Mouse (Mus musculus): Measurements from ENCODE around the gene Auts2. TPM values are rescaled to one million over a fixed set of nuclear protein-coding genes. Genes with fewer than 3 reads are reported as not detected.

Auts2 gene
- polyA plus RNA-seq, 1 experiment from 2014 or later = 70.3 TPM

DNA sequence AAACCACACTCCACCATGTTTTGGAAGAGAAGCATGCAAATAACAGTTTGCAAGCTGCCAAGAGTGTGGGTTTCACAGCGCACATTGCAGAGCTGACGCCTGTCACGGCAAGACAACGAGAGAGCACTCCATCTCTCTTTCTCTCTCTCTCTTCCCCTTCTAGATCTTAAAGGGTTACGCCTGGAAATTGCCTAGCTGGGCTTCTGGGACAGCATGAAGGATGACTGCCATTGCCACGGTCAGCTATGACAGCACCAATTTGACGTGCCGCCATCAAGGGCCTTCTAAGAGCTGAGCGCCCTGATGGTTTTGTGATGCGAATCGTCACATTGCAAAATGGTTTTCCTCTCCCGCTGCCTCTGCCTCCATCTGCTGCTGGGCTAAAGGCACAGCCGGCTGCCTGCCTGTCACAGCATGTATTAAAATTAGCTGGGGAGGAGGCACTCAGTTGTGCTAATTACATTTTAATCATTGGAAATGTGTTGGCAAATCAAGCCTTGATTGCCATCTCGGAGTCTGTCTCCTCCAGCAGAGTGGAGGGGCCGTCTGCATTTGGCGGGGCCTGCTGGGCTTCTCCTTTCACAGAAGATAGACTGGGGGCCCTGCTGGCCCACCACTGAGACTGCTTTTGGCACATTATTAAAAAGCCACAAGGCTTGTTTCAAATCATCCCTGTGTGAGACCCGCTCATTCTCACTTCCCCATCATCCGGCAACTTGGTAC is 748.6 kb downstream of the Auts2 start:
- peak; percentile 73 for ATAC-seq (ENCODE audit: low FRiP score)
- WGBS = 28% methylated on average over 18 of the region's 18 CpGs
- DNase-seq (ENCODE audit: low spot score) = peak; percentile 49
- H3K4me3 ChIP-seq (ENCODE audit: low read depth, low read length) = no peak overlapping the region
- no peaks in the 10 kb centered on the region for H3K9me3 ChIP-seq (ENCODE audit: control insufficient read depth, low read length)
- H3K27me3 ChIP-seq (ENCODE audit: control insufficient read depth, insufficient read depth, low read length) = no peaks in the 10 kb centered on the region
- H3K4me2 ChIP-seq (replicated peaks; ENCODE audit: low read depth, low read length) = peak overlapping the region; percentile 11; the same call in 1 of the 2 replicates
- no peak overlapping the region for H3K9ac ChIP-seq (ENCODE audit: low read depth, low read length)
- no peaks in the 10 kb centered on the region for H3K36me3 ChIP-seq (ENCODE audit: control insufficient read depth, insufficient read depth, low read length)
- H3K27ac ChIP-seq (ENCODE audit: low read depth, low read length) = peak overlapping the region; percentile 60
- H3K4me1 ChIP-seq (replicated peaks; ENCODE audit: control insufficient read depth, insufficient read depth, low read length) = peaks cover 3% of the 10 kb centered on the region; the same call in 1 of the 2 replicates

- Histone ChIP-seq H3K4me1 (replicated peaks; ENCODE audit: control insufficient read depth, insufficient read depth, low read length) (peaks cover 4% of the 10 kb centered on the region; the same call in 1 of the 2 replicates), H3K27me3 (ENCODE audit: control insufficient read depth, insufficient read depth, low read length) (no peaks in the 10 kb centered on the region), H3K9ac (ENCODE audit: low read depth, low read length) (no peak overlapping the region), H3K4me3 (ENCODE audit: low read depth, low read length) (no peak overlapping the region), H3K4me2 (replicated peaks; ENCODE audit: low read depth, low read length) (no peak overlapping the region), H3K27ac (ENCODE audit: low read depth, low read length) (no peak overlapping the region), H3K9me3 (ENCODE audit: control insufficient read depth, low read length) (no peaks in the 10 kb centered on the region), H3K36me3 (ENCODE audit: control insufficient read depth, insufficient read depth, low read length) (no peaks in the 10 kb centered on the region)
- no peak for DNase-seq (ENCODE audit: low spot score)
- ATAC-seq (ENCODE audit: low FRiP score) = no peak
- 58% methylated on average over 8 of the region's 8 CpGs for WGBS
Measured at GRCm38 (mm10) chr5:131789601-131790000, 753.5 kb downstream of the Auts2 start.

GRCm38 (mm10) chr5:131788008-131788407 is 755.1 kb downstream of the Auts2 start:
- Histone ChIP-seq H3K4me2 (replicated peaks; ENCODE audit: low read depth, low read length) (no peak overlapping the region), H3K27ac (ENCODE audit: low read depth, low read length) (no peak overlapping the region), H3K27me3 (ENCODE audit: control insufficient read depth, insufficient read depth, low read length) (no peaks in the 10 kb centered on the region), H3K4me1 (replicated peaks; ENCODE audit: control insufficient read depth, insufficient read depth, low read length) (0 out of 2 replicates have a peak, but pooled peaks cover 3% of the 10 kb centered on the region), H3K9me3 (ENCODE audit: control insufficient read depth, low read length) (no peaks in the 10 kb centered on the region), H3K9ac (ENCODE audit: low read depth, low read length) (no peak overlapping the region), H3K4me3 (ENCODE audit: low read depth, low read length) (no peak overlapping the region), H3K36me3 (ENCODE audit: control insufficient read depth, insufficient read depth, low read length) (no peaks in the 10 kb centered on the region)
- ATAC-seq (ENCODE audit: low FRiP score) (no peak), DNase-seq (ENCODE audit: low spot score) (no peak)
- 21% methylated on average over 6 of the region's 6 CpGs for WGBS

GRCm38 (mm10) chr5:131783241-131783640 is 759.9 kb downstream of the Auts2 start:
- Histone ChIP-seq H3K4me3 (ENCODE audit: low read depth, low read length) (no peak overlapping the region), H3K36me3 (ENCODE audit: control insufficient read depth, insufficient read depth, low read length) (no peaks in the 10 kb centered on the region), H3K4me1 (replicated peaks; ENCODE audit: control insufficient read depth, insufficient read depth, low read length) (no peaks in the 10 kb centered on the region), H3K9ac (ENCODE audit: low read depth, low read length) (no peak overlapping the region), H3K27me3 (ENCODE audit: control insufficient read depth, insufficient read depth, low read length) (no peaks in the 10 kb centered on the region), H3K27ac (ENCODE audit: low read depth, low read length) (no peak overlapping the region), H3K4me2 (replicated peaks; ENCODE audit: low read depth, low read length) (no peak overlapping the region), H3K9me3 (ENCODE audit: control insufficient read depth, low read length) (no peaks in the 10 kb centered on the region)
- ATAC-seq (ENCODE audit: low FRiP score) (no peak), DNase-seq (ENCODE audit: low spot score) (no peak)
- WGBS = 46% methylated on average over 3 of the region's 3 CpGs

DNA sequence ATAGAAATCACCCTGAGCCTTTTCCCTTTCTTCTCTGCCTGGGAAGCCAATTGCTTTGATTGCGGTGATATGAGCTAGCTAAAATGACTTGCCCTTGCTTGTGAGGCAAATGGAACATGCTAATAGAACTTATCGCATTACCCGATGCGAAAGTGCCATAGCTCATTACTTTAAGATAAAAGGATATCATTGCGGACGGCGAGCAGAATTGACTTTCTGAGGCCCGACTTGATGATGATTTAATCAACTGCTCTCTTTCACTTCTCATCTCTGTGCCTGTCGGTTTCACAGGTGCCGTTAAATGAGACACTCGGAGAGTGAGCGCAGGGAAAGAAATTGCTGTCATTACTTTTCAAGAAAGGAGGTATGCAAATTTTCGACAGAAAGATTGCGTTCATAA is 762.1 kb downstream of the Auts2 start:
- H3K4me3 ChIP-seq (ENCODE audit: low read depth, low read length) = no peak overlapping the region
- no peak overlapping the region for H3K27ac ChIP-seq (ENCODE audit: low read depth, low read length)
- H3K4me2 ChIP-seq (replicated peaks; ENCODE audit: low read depth, low read length) = no peak overlapping the region
- DNase-seq (ENCODE audit: low spot score) (no peak), ATAC-seq (ENCODE audit: low FRiP score) (no peak)
- no peaks in the 10 kb centered on the region for H3K27me3 ChIP-seq (ENCODE audit: control insufficient read depth, insufficient read depth, low read length)
- H3K4me1 ChIP-seq (replicated peaks; ENCODE audit: control insufficient read depth, insufficient read depth, low read length) = no peaks in the 10 kb centered on the region
- H3K36me3 ChIP-seq (ENCODE audit: control insufficient read depth, insufficient read depth, low read length) = no peaks in the 10 kb centered on the region
- WGBS = 82% methylated on average over 14 of the region's 14 CpGs
- H3K9ac ChIP-seq (ENCODE audit: low read depth, low read length) = no peak overlapping the region
- no peaks in the 10 kb centered on the region for H3K9me3 ChIP-seq (ENCODE audit: control insufficient read depth, low read length)

DNA sequence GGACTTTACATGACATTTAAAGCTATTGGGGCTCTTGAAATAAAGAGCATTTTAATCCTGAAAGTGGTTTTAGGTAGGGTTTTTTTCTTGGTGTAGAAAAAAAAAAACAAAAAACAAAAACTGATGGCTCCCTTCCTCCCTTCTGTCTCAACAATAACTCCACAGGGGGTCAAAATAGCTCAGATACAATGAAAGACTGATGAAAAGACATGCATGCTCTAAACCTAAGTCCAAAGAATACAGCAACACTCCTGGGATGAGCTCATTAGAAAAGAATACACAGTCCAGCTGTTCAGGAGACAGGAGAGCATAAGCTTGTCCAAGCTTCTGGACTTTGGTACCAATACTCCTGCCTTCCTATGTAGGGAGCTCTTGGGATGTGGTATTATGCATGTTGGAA is 764.0 kb downstream of the Auts2 start:
- Histone ChIP-seq H3K36me3 (ENCODE audit: control insufficient read depth, insufficient read depth, low read length) (no peaks in the 10 kb centered on the region), H3K27me3 (ENCODE audit: control insufficient read depth, insufficient read depth, low read length) (no peaks in the 10 kb centered on the region), H3K4me2 (replicated peaks; ENCODE audit: low read depth, low read length) (no peak overlapping the region), H3K4me3 (ENCODE audit: low read depth, low read length) (no peak overlapping the region), H3K9ac (ENCODE audit: low read depth, low read length) (no peak overlapping the region), H3K4me1 (replicated peaks; ENCODE audit: control insufficient read depth, insufficient read depth, low read length) (0 out of 2 replicates have a peak, but pooled peaks cover 4% of the 10 kb centered on the region), H3K27ac (ENCODE audit: low read depth, low read length) (no peak overlapping the region), H3K9me3 (ENCODE audit: control insufficient read depth, low read length) (no peaks in the 10 kb centered on the region)
- DNase-seq (ENCODE audit: low spot score) = no peak
- ATAC-seq (ENCODE audit: low FRiP score) = no peak

DNA sequence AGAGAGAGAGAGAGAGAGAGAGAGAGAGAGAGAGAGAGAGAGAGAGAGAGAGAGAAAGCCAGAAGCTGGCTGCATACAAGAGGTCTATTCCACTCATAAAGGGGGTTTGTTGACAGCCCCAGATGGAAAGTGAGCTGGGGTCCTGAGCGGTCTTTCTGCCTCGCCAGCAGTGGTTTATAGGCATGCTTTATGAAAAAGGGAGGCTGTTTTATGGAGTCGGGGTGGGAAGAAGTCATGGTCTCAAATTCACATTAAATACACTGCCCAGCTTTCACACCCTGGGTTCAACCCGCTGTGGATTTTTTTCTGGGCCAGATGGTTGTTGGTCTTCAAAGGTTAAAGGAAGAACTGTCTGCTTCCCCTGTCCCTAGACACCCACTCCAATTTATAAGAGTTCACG is 767.5 kb downstream of the Auts2 start:
- H3K36me3 ChIP-seq (ENCODE audit: control insufficient read depth, insufficient read depth, low read length) = no peaks in the 10 kb centered on the region
- H3K9me3 ChIP-seq (ENCODE audit: control insufficient read depth, low read length) = no peaks in the 10 kb centered on the region
- ATAC-seq (ENCODE audit: low FRiP score) = no peak
- H3K4me2 ChIP-seq (replicated peaks; ENCODE audit: low read depth, low read length) = no peak overlapping the region
- 62% methylated on average over 5 of the region's 5 CpGs for WGBS
- no peak for DNase-seq (ENCODE audit: low spot score)
- H3K4me3 ChIP-seq (ENCODE audit: low read depth, low read length) = no peak overlapping the region
- no peaks in the 10 kb centered on the region for H3K27me3 ChIP-seq (ENCODE audit: control insufficient read depth, insufficient read depth, low read length)
- H3K27ac ChIP-seq (ENCODE audit: low read depth, low read length) = peak overlapping the region; percentile 25
- no peak overlapping the region for H3K9ac ChIP-seq (ENCODE audit: low read depth, low read length)
- 0 out of 2 replicates have a peak, but pooled peaks cover 4% of the 10 kb centered on the region for H3K4me1 ChIP-seq (replicated peaks; ENCODE audit: control insufficient read depth, insufficient read depth, low read length)

- Histone ChIP-seq H3K9me3 (ENCODE audit: control insufficient read depth, low read length) (no peaks in the 10 kb centered on the region), H3K36me3 (ENCODE audit: control insufficient read depth, insufficient read depth, low read length) (no peaks in the 10 kb centered on the region), H3K4me1 (replicated peaks; ENCODE audit: control insufficient read depth, insufficient read depth, low read length) (0 out of 2 replicates have a peak, but pooled peaks cover 4% of the 10 kb centered on the region), H3K4me2 (replicated peaks; ENCODE audit: low read depth, low read length) (no peak overlapping the region), H3K27ac (ENCODE audit: low read depth, low read length) (peak overlapping the region; percentile 25), H3K9ac (ENCODE audit: low read depth, low read length) (no peak overlapping the region), H3K27me3 (ENCODE audit: control insufficient read depth, insufficient read depth, low read length) (no peaks in the 10 kb centered on the region), H3K4me3 (ENCODE audit: low read depth, low read length) (no peak overlapping the region)
- DNase-seq (ENCODE audit: low spot score) (peak; percentile 45), ATAC-seq (ENCODE audit: low FRiP score) (peak; percentile 80)
- 26% methylated on average over 12 of the region's 12 CpGs for WGBS
Measured at GRCm38 (mm10) chr5:131775222-131775621, 767.9 kb downstream of the Auts2 start.

DNA sequence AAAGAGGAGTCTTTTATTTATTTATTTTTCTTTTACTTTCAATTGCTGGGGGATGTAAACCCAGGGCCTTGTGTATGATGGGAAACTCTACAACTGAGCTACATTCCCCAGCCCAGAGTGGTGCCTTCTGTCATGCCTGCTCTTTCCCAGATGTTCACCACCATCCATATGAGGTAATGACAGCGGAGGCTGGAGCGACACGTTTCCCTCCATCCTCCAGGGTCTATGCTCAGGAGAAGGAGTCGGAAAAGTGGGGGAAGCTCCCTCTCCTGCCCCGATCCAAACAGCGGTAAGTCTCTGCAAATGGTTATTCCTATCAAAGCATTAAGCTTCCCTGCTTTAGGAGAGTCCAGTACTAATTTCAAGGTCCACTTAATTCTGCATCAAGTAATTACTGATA is 768.4 kb downstream of the Auts2 start:
- ATAC-seq (ENCODE audit: low FRiP score) (peak; percentile 10; the same call in 1 of the 2 replicates), DNase-seq (ENCODE audit: low spot score) (no peak)
- Histone ChIP-seq H3K9ac (ENCODE audit: low read depth, low read length) (no peak overlapping the region), H3K36me3 (ENCODE audit: control insufficient read depth, insufficient read depth, low read length) (no peaks in the 10 kb centered on the region), H3K4me2 (replicated peaks; ENCODE audit: low read depth, low read length) (no peak overlapping the region), H3K27me3 (ENCODE audit: control insufficient read depth, insufficient read depth, low read length) (no peaks in the 10 kb centered on the region), H3K9me3 (ENCODE audit: control insufficient read depth, low read length) (no peaks in the 10 kb centered on the region), H3K4me1 (replicated peaks; ENCODE audit: control insufficient read depth, insufficient read depth, low read length) (0 out of 2 replicates have a peak, but pooled peaks cover 4% of the 10 kb centered on the region), H3K27ac (ENCODE audit: low read depth, low read length) (0 out of 2 replicates have a peak overlapping the region, but pooled peaks have one; percentile 25), H3K4me3 (ENCODE audit: low read depth, low read length) (no peak overlapping the region)
- 72% methylated on average over 6 of the region's 6 CpGs for WGBS

Measured in hindbrain, embryonic 11.5 days (tissue).